Mouse (Mus musculus) embryonic facial prominence, embryonic 11.5 days (tissue): Measurements from ENCODE around the gene 1700006A11Rik. TPM values are rescaled to one million over a fixed set of nuclear protein-coding genes. Genes with fewer than 3 reads are reported as not detected.

Experiments
- ATAC-seq: fragments of 200-750 bp; cut with Nextera tagmentation; replicated peaks from 2 replicates; pipeline ENCODE4 v1.8.0; 2017; ENCODE audit warnings: low read depth; ENCODE audit not compliant: insufficient number of reproducible peaks, low FRiP score, low TSS enrichment
- DNase-seq: peaks from one replicate; pipeline ENCODE4 v3.0.0-alpha.2; 2015; ENCODE audit warnings: low spot score
- H3K27ac ChIP-seq: fragments of 300-500 bp; sonication (generic); replicated peaks from 2 replicates; pipeline ENCODE4 v1.5.1; 2014; ENCODE audit warnings: mild to moderate bottlenecking, low read depth, low read length, control low read depth
- H3K27me3 ChIP-seq: fragments of 300-500 bp; sonication (generic); 2 replicates; pipeline ENCODE4 v1.6.1; 2014; ENCODE audit warnings: mild to moderate bottlenecking, low read length, moderate library complexity, mixed read lengths; ENCODE audit not compliant: control insufficient read depth, insufficient read depth
- H3K36me3 ChIP-seq: fragments of 300-500 bp; sonication (generic); replicated peaks from 2 replicates; pipeline ENCODE4 v1.6.1; 2014; ENCODE audit warnings: low read depth, mild to moderate bottlenecking, low read length, moderate library complexity, mixed read lengths; ENCODE audit not compliant: control insufficient read depth, insufficient read depth
- H3K4me1 ChIP-seq: fragments of 300-500 bp; sonication (generic); 2 replicates; pipeline ENCODE4 v1.6.1; 2014; ENCODE audit warnings: low read length, mixed read lengths; ENCODE audit not compliant: control insufficient read depth, insufficient read depth
- H3K4me2 ChIP-seq: fragments of 300-500 bp; sonication (generic); 2 replicates; pipeline ENCODE4 v1.6.1; 2014; ENCODE audit warnings: low read depth, mild to moderate bottlenecking, control low read depth, low read length, moderate library complexity
- H3K4me3 ChIP-seq: fragments of 300-500 bp; sonication (generic); 2 replicates; pipeline ENCODE4 v1.5.1; 2014; ENCODE audit warnings: low read depth, low read length, control low read depth
- H3K9ac ChIP-seq: fragments of 300-500 bp; sonication (generic); replicated peaks from 2 replicates; pipeline ENCODE4 v1.6.1; 2014; ENCODE audit warnings: mild to moderate bottlenecking, control low read depth, low read length
- H3K9me3 ChIP-seq: fragments of 300-500 bp; sonication (generic); replicated peaks from 2 replicates; pipeline ENCODE4 v1.6.1; 2016; ENCODE audit warnings: mild to moderate bottlenecking, low read length, inconsistent platforms, mixed read lengths; ENCODE audit not compliant: control insufficient read depth
- WGBS: fragments of 180-500 bp; shearing (Covaris S2); extraction: QIAGEN DNeasy Blood & Tissue Kit; methylation state at CpG from one replicate; pipeline ENCODE4 v1.1.7; 2014; 5-methylcytosine and 5-hydroxymethylcytosine counted together
- polyA plus RNA-seq: library from polyadenylated mRNA; unstranded; fragments of >200 nt; fragmentation: Nextera tagmentation; extraction: Ambion mirVana; gene quantifications from 2 replicates; pipeline ENCODE4 v1.2.1, GENCODE M21; 2014

Gene 1700006A11Rik
- polyA plus RNA-seq, 1 experiment from 2014 or later, result not detected

GRCm38 (mm10) chr3:124357533-124357932 lies 68.3 kb downstream of the 1700006A11Rik start:
- H3K4me2 ChIP-seq, result no peak overlapping the region
- H3K36me3 ChIP-seq, result no peaks in the 10 kb centered on the region
- no peaks in the 10 kb centered on the region for H3K27me3 ChIP-seq
- no peak for ATAC-seq
- H3K9me3 ChIP-seq, result no peaks in the 10 kb centered on the region
- H3K4me3 ChIP-seq, result no peak overlapping the region
- no peak overlapping the region for H3K9ac ChIP-seq
- H3K4me1 ChIP-seq, result no peaks in the 10 kb centered on the region
- WGBS, result 86% methylated on average over 3 of the region's 3 CpGs
- DNase-seq, result no peak
- H3K27ac ChIP-seq, result no peak overlapping the region

Other genes with a start within 250 kb of the 1700006A11Rik start
- 18.1 and 19.3 TPM in 2 replicates for gene Tram1l1, start 105.2 kb downstream of the 1700006A11Rik start, polyA plus RNA-seq
- not detected in 2 replicates for gene 1700003H04Rik, start 155.1 kb upstream of the 1700006A11Rik start, polyA plus RNA-seq